Mouse (Mus musculus): Measurements from ENCODE around the gene Zcchc17. TPM values are rescaled to one million over a fixed set of nuclear protein-coding genes. Genes with fewer than 3 reads are reported as not detected.

Zcchc17 gene
- polyA plus RNA-seq, 1 experiment from 2014 or later: 56.8 TPM

- Histone ChIP-seq H3K27me3 (ENCODE audit: control insufficient read depth, insufficient read depth, low read length) (no peaks in the 10 kb centered on the region), H3K4me1 (ENCODE audit: control insufficient read depth, insufficient read depth, low read length) (no peaks in the 10 kb centered on the region), H3K9ac (ENCODE audit: low read length) (no peak overlapping the region), H3K9me3 (replicated peaks; ENCODE audit: control insufficient read depth, low read length) (no peaks in the 10 kb centered on the region), H3K4me3 (replicated peaks; ENCODE audit: low read length) (no peak overlapping the region), H3K4me2 (ENCODE audit: low read depth, low read length) (no peak overlapping the region), H3K27ac (ENCODE audit: low read length) (no peak overlapping the region), H3K36me3 (ENCODE audit: control insufficient read depth, insufficient read depth, low read length) (0 out of 2 replicates have a peak, but pooled peaks cover 12% of the 10 kb centered on the region)
- no peak for ATAC-seq (ENCODE audit: insufficient read depth, low FRiP score)
- 70% methylated on average over 5 of the region's 5 CpGs for WGBS
These were observed 36.1 kb downstream of the Zcchc17 start for GRCm38 (mm10) chr4:130323607-130324006.

- 59% methylated on average over 1 of the region's 1 CpGs for WGBS
These were observed 36.6 kb downstream of the Zcchc17 start for GRCm38 (mm10) chr4:130323165-130323564.

GRCm38 (mm10) chr4:130322567-130322966 lies 37.2 kb downstream of the Zcchc17 start:
- Histone ChIP-seq H3K4me3 (replicated peaks; ENCODE audit: low read length) (no peak overlapping the region), H3K9me3 (replicated peaks; ENCODE audit: control insufficient read depth, low read length) (no peaks in the 10 kb centered on the region), H3K27me3 (ENCODE audit: control insufficient read depth, insufficient read depth, low read length) (no peaks in the 10 kb centered on the region), H3K4me1 (ENCODE audit: control insufficient read depth, insufficient read depth, low read length) (no peaks in the 10 kb centered on the region), H3K36me3 (ENCODE audit: control insufficient read depth, insufficient read depth, low read length) (0 out of 2 replicates have a peak, but pooled peaks cover 12% of the 10 kb centered on the region), H3K27ac (ENCODE audit: low read length) (no peak overlapping the region), H3K9ac (ENCODE audit: low read length) (no peak overlapping the region), H3K4me2 (ENCODE audit: low read depth, low read length) (no peak overlapping the region)
- ATAC-seq (ENCODE audit: insufficient read depth, low FRiP score): no peak
- WGBS: 75% methylated on average over 7 of the region's 7 CpGs

More at GRCm38 (mm10) chr4:130323165-130323564, 36.6 kb downstream of the Zcchc17 start:
- ATAC-seq (ENCODE audit: insufficient read depth, low FRiP score): no peak
- Histone ChIP-seq H3K9me3 (replicated peaks; ENCODE audit: control insufficient read depth, low read length) (no peaks in the 10 kb centered on the region), H3K9ac (ENCODE audit: low read length) (no peak overlapping the region), H3K27me3 (ENCODE audit: control insufficient read depth, insufficient read depth, low read length) (no peaks in the 10 kb centered on the region), H3K36me3 (ENCODE audit: control insufficient read depth, insufficient read depth, low read length) (0 out of 2 replicates have a peak, but pooled peaks cover 12% of the 10 kb centered on the region), H3K4me2 (ENCODE audit: low read depth, low read length) (no peak overlapping the region), H3K27ac (ENCODE audit: low read length) (no peak overlapping the region), H3K4me1 (ENCODE audit: control insufficient read depth, insufficient read depth, low read length) (no peaks in the 10 kb centered on the region), H3K4me3 (replicated peaks; ENCODE audit: low read length) (no peak overlapping the region)

- Histone ChIP-seq H3K9me3 (replicated peaks; ENCODE audit: control insufficient read depth, low read length) (no peaks in the 10 kb centered on the region), H3K9ac (ENCODE audit: low read length) (no peak overlapping the region), H3K27me3 (ENCODE audit: control insufficient read depth, insufficient read depth, low read length) (no peaks in the 10 kb centered on the region), H3K36me3 (ENCODE audit: control insufficient read depth, insufficient read depth, low read length) (0 out of 2 replicates have a peak, but pooled peaks cover 12% of the 10 kb centered on the region), H3K27ac (ENCODE audit: low read length) (no peak overlapping the region), H3K4me3 (replicated peaks; ENCODE audit: low read length) (no peak overlapping the region), H3K4me2 (ENCODE audit: low read depth, low read length) (no peak overlapping the region), H3K4me1 (ENCODE audit: control insufficient read depth, insufficient read depth, low read length) (peaks cover under 1% of the 10 kb centered on the region; the same call in 1 of the 2 replicates)
- no peak for ATAC-seq (ENCODE audit: insufficient read depth, low FRiP score)
- WGBS: 89% methylated on average over 7 of the region's 7 CpGs
These were observed 38.1 kb downstream of the Zcchc17 start for GRCm38 (mm10) chr4:130321640-130322039.

GRCm38 (mm10) chr4:130319564-130319963 lies 40.2 kb downstream of the Zcchc17 start:
- 82% methylated on average over 7 of the region's 7 CpGs for WGBS
- Histone ChIP-seq H3K4me1 (ENCODE audit: control insufficient read depth, insufficient read depth, low read length) (peaks cover 7% of the 10 kb centered on the region; the same call in 1 of the 2 replicates), H3K27me3 (ENCODE audit: control insufficient read depth, insufficient read depth, low read length) (no peaks in the 10 kb centered on the region), H3K36me3 (ENCODE audit: control insufficient read depth, insufficient read depth, low read length) (0 out of 2 replicates have a peak, but pooled peaks cover 5% of the 10 kb centered on the region), H3K27ac (ENCODE audit: low read length) (no peak overlapping the region), H3K4me2 (ENCODE audit: low read depth, low read length) (no peak overlapping the region), H3K9ac (ENCODE audit: low read length) (no peak overlapping the region), H3K9me3 (replicated peaks; ENCODE audit: control insufficient read depth, low read length) (no peaks in the 10 kb centered on the region), H3K4me3 (replicated peaks; ENCODE audit: low read length) (no peak overlapping the region)
- no peak for ATAC-seq (ENCODE audit: insufficient read depth, low FRiP score)

- no peak overlapping the region for H3K4me2 ChIP-seq (ENCODE audit: low read depth, low read length)
- no peak overlapping the region for H3K27ac ChIP-seq (ENCODE audit: low read length)
- H3K4me1 ChIP-seq (ENCODE audit: control insufficient read depth, insufficient read depth, low read length): peaks cover 7% of the 10 kb centered on the region; the same call in 1 of the 2 replicates
- no peak overlapping the region for H3K4me3 ChIP-seq (replicated peaks; ENCODE audit: low read length)
- no peak for ATAC-seq (ENCODE audit: insufficient read depth, low FRiP score)
- H3K36me3 ChIP-seq (ENCODE audit: control insufficient read depth, insufficient read depth, low read length): 0 out of 2 replicates have a peak, but pooled peaks cover 3% of the 10 kb centered on the region
- no peak overlapping the region for H3K9ac ChIP-seq (ENCODE audit: low read length)
- H3K9me3 ChIP-seq (replicated peaks; ENCODE audit: control insufficient read depth, low read length): no peaks in the 10 kb centered on the region
- no peaks in the 10 kb centered on the region for H3K27me3 ChIP-seq (ENCODE audit: control insufficient read depth, insufficient read depth, low read length)
- 65% methylated on average over 3 of the region's 3 CpGs for WGBS
These were observed 41.6 kb downstream of the Zcchc17 start for GRCm38 (mm10) chr4:130318122-130318521.

GRCm38 (mm10) chr4:130316691-130317090 lies 43.1 kb downstream of the Zcchc17 start:
- H3K36me3 ChIP-seq (ENCODE audit: control insufficient read depth, insufficient read depth, low read length): no peaks in the 10 kb centered on the region
- H3K4me3 ChIP-seq (replicated peaks; ENCODE audit: low read length): no peak overlapping the region
- no peak overlapping the region for H3K4me2 ChIP-seq (ENCODE audit: low read depth, low read length)
- H3K9ac ChIP-seq (ENCODE audit: low read length): no peak overlapping the region
- no peaks in the 10 kb centered on the region for H3K9me3 ChIP-seq (replicated peaks; ENCODE audit: control insufficient read depth, low read length)
- H3K27me3 ChIP-seq (ENCODE audit: control insufficient read depth, insufficient read depth, low read length): no peaks in the 10 kb centered on the region
- peaks cover 7% of the 10 kb centered on the region; the same call in 1 of the 2 replicates for H3K4me1 ChIP-seq (ENCODE audit: control insufficient read depth, insufficient read depth, low read length)
- H3K27ac ChIP-seq (ENCODE audit: low read length): no peak overlapping the region
- no peak for ATAC-seq (ENCODE audit: insufficient read depth, low FRiP score)
- WGBS: 81% methylated on average over 10 of the region's 10 CpGs

- Histone ChIP-seq H3K4me2 (ENCODE audit: low read depth, low read length) (no peak overlapping the region), H3K36me3 (ENCODE audit: control insufficient read depth, insufficient read depth, low read length) (no peaks in the 10 kb centered on the region), H3K27me3 (ENCODE audit: control insufficient read depth, insufficient read depth, low read length) (no peaks in the 10 kb centered on the region), H3K4me1 (ENCODE audit: control insufficient read depth, insufficient read depth, low read length) (peaks cover 7% of the 10 kb centered on the region; the same call in 1 of the 2 replicates), H3K9ac (ENCODE audit: low read length) (no peak overlapping the region), H3K9me3 (replicated peaks; ENCODE audit: control insufficient read depth, low read length) (no peaks in the 10 kb centered on the region), H3K27ac (ENCODE audit: low read length) (no peak overlapping the region), H3K4me3 (replicated peaks; ENCODE audit: low read length) (no peak overlapping the region)
- no peak for ATAC-seq (ENCODE audit: insufficient read depth, low FRiP score)
- 61% methylated on average over 13 of the region's 13 CpGs for WGBS
These were observed 43.8 kb downstream of the Zcchc17 start for GRCm38 (mm10) chr4:130315771-130316527.

GRCm38 (mm10) chr4:130313552-130313951 lies 46.2 kb downstream of the Zcchc17 start:
- no peak overlapping the region for H3K9ac ChIP-seq (ENCODE audit: low read length)
- H3K9me3 ChIP-seq (replicated peaks; ENCODE audit: control insufficient read depth, low read length): no peaks in the 10 kb centered on the region
- peaks cover 11% of the 10 kb centered on the region for H3K4me1 ChIP-seq (ENCODE audit: control insufficient read depth, insufficient read depth, low read length)
- 87% methylated on average over 4 of the region's 4 CpGs for WGBS
- H3K4me2 ChIP-seq (ENCODE audit: low read depth, low read length): no peak overlapping the region
- H3K27ac ChIP-seq (ENCODE audit: low read length): no peak overlapping the region
- no peak overlapping the region for H3K4me3 ChIP-seq (replicated peaks; ENCODE audit: low read length)
- peaks cover 17% of the 10 kb centered on the region for H3K27me3 ChIP-seq (ENCODE audit: control insufficient read depth, insufficient read depth, low read length)
- no peaks in the 10 kb centered on the region for H3K36me3 ChIP-seq (ENCODE audit: control insufficient read depth, insufficient read depth, low read length)
- no peak for ATAC-seq (ENCODE audit: insufficient read depth, low FRiP score)
